Mouse (Mus musculus): ENCODE results near the gene Ewsr1. TPM values are rescaled to one million over a fixed set of nuclear protein-coding genes. Genes with fewer than 3 reads are reported as not detected.

Ewsr1 gene
- polyA plus RNA-seq, 1 experiment from 2014 or later, result 903 TPM

- Histone ChIP-seq H3K36me3 (no peaks in the 10 kb centered on the region), H3K27ac (replicated peaks) (no peak overlapping the region), H3K4me1 (peaks cover 44% of the 10 kb centered on the region), H3K27me3 (ENCODE audit: low read depth, poor library complexity, severe bottlenecking) (peaks cover 45% of the 10 kb centered on the region), H3K4me3 (no peak overlapping the region), H3K9me3 (replicated peaks) (no peaks in the 10 kb centered on the region)
- DNase-seq (ENCODE audit: low spot score), result no peak
- WGBS, result 89% methylated on average over 14 of the region's 14 CpGs
Observed at GRCm38 (mm10) chr11:5054151-5054550, 44.9 kb downstream of the Ewsr1 start.

- Histone ChIP-seq H3K36me3 (no peaks in the 10 kb centered on the region), H3K9me3 (replicated peaks) (no peaks in the 10 kb centered on the region), H3K27me3 (ENCODE audit: low read depth, poor library complexity, severe bottlenecking) (peaks cover 26% of the 10 kb centered on the region), H3K4me1 (peaks cover 27% of the 10 kb centered on the region), H3K27ac (replicated peaks) (no peak overlapping the region), H3K4me3 (no peak overlapping the region)
- WGBS, result 81% methylated on average over 10 of the region's 10 CpGs
- DNase-seq (ENCODE audit: low spot score), result no peak
Observed at GRCm38 (mm10) chr11:5052200-5052854, 46.7 kb downstream of the Ewsr1 start.

- no peaks in the 10 kb centered on the region for H3K9me3 ChIP-seq (replicated peaks)
- no peak overlapping the region for H3K27ac ChIP-seq (replicated peaks)
- peaks cover 20% of the 10 kb centered on the region for H3K4me1 ChIP-seq
- DNase-seq (ENCODE audit: low spot score), result no peak
- no peak overlapping the region for H3K4me3 ChIP-seq
- peaks cover 20% of the 10 kb centered on the region for H3K27me3 ChIP-seq (ENCODE audit: low read depth, poor library complexity, severe bottlenecking)
- 76% methylated on average over 10 of the region's 10 CpGs for WGBS
- no peaks in the 10 kb centered on the region for H3K36me3 ChIP-seq
Observed at GRCm38 (mm10) chr11:5051629-5052028, 47.4 kb downstream of the Ewsr1 start.

- Histone ChIP-seq H3K36me3 (peaks cover 16% of the 10 kb centered on the region), H3K27me3 (ENCODE audit: low read depth, poor library complexity, severe bottlenecking) (no peaks in the 10 kb centered on the region), H3K4me1 (no peaks in the 10 kb centered on the region), H3K9me3 (replicated peaks) (no peaks in the 10 kb centered on the region), H3K4me3 (no peak overlapping the region), H3K27ac (replicated peaks) (no peak overlapping the region)
- WGBS, result 50% methylated on average over 12 of the region's 12 CpGs
- no peak for DNase-seq (ENCODE audit: low spot score)
Observed at GRCm38 (mm10) chr11:5046321-5046926, 52.6 kb downstream of the Ewsr1 start.

- DNase-seq (ENCODE audit: low spot score), result no peak
- no peaks in the 10 kb centered on the region for H3K9me3 ChIP-seq (replicated peaks)
- 93% methylated on average over 8 of the region's 8 CpGs for WGBS
- H3K27me3 ChIP-seq (ENCODE audit: low read depth, poor library complexity, severe bottlenecking), result no peaks in the 10 kb centered on the region
- peaks cover 52% of the 10 kb centered on the region for H3K36me3 ChIP-seq
- H3K4me1 ChIP-seq, result no peaks in the 10 kb centered on the region
- H3K27ac ChIP-seq (replicated peaks), result no peak overlapping the region
- no peak overlapping the region for H3K4me3 ChIP-seq
Observed at GRCm38 (mm10) chr11:5042645-5043381, 56.3 kb downstream of the Ewsr1 start.

GRCm38 (mm10) chr11:5041144-5041780, 57.8 kb downstream of the Ewsr1 start:
- H3K27me3 ChIP-seq (ENCODE audit: low read depth, poor library complexity, severe bottlenecking), result no peaks in the 10 kb centered on the region
- no peaks in the 10 kb centered on the region for H3K9me3 ChIP-seq (replicated peaks)
- peaks cover 68% of the 10 kb centered on the region for H3K36me3 ChIP-seq
- H3K4me1 ChIP-seq, result no peaks in the 10 kb centered on the region
- WGBS, result 86% methylated on average over 18 of the region's 18 CpGs
- DNase-seq (ENCODE audit: low spot score), result no peak
- H3K27ac ChIP-seq (replicated peaks), result no peak overlapping the region
- H3K4me3 ChIP-seq, result no peak overlapping the region

- Histone ChIP-seq H3K27me3 (ENCODE audit: low read depth, poor library complexity, severe bottlenecking) (no peaks in the 10 kb centered on the region), H3K27ac (replicated peaks) (no peak overlapping the region), H3K4me1 (no peaks in the 10 kb centered on the region), H3K4me3 (no peak overlapping the region), H3K36me3 (peaks cover 75% of the 10 kb centered on the region), H3K9me3 (replicated peaks) (no peaks in the 10 kb centered on the region)
- 92% methylated on average over 5 of the region's 5 CpGs for WGBS
- no peak for DNase-seq (ENCODE audit: low spot score)
Observed at GRCm38 (mm10) chr11:5040585-5040984, 58.5 kb downstream of the Ewsr1 start.

- WGBS, result 93% methylated on average over 8 of the region's 8 CpGs
- Histone ChIP-seq H3K27me3 (ENCODE audit: low read depth, poor library complexity, severe bottlenecking) (no peaks in the 10 kb centered on the region), H3K9me3 (replicated peaks) (no peaks in the 10 kb centered on the region), H3K27ac (replicated peaks) (no peak overlapping the region), H3K4me1 (no peaks in the 10 kb centered on the region), H3K4me3 (no peak overlapping the region), H3K36me3 (peaks cover 100% of the 10 kb centered on the region)
- DNase-seq (ENCODE audit: low spot score), result no peak
Observed at GRCm38 (mm10) chr11:5037146-5037854, 61.8 kb downstream of the Ewsr1 start.

GRCm38 (mm10) chr11:5035421-5035820, 63.6 kb downstream of the Ewsr1 start:
- Histone ChIP-seq H3K27ac (replicated peaks) (no peak overlapping the region), H3K4me1 (no peaks in the 10 kb centered on the region), H3K27me3 (ENCODE audit: low read depth, poor library complexity, severe bottlenecking) (no peaks in the 10 kb centered on the region), H3K4me3 (no peak overlapping the region), H3K9me3 (replicated peaks) (no peaks in the 10 kb centered on the region), H3K36me3 (peaks cover 100% of the 10 kb centered on the region)
- no peak for DNase-seq (ENCODE audit: low spot score)
- 91% methylated on average over 4 of the region's 4 CpGs for WGBS

- Histone ChIP-seq H3K27ac (replicated peaks) (no peak overlapping the region), H3K27me3 (ENCODE audit: low read depth, poor library complexity, severe bottlenecking) (no peaks in the 10 kb centered on the region), H3K36me3 (peaks cover 100% of the 10 kb centered on the region), H3K4me1 (no peaks in the 10 kb centered on the region), H3K4me3 (no peak overlapping the region), H3K9me3 (replicated peaks) (no peaks in the 10 kb centered on the region)
- no peak for DNase-seq (ENCODE audit: low spot score)
- WGBS, result 95% methylated on average over 3 of the region's 3 CpGs
Observed at GRCm38 (mm10) chr11:5033136-5033535, 65.9 kb downstream of the Ewsr1 start.

GRCm38 (mm10) chr11:5032706-5033105, 66.4 kb downstream of the Ewsr1 start:
- no peak for DNase-seq (ENCODE audit: low spot score)
- Histone ChIP-seq H3K27me3 (ENCODE audit: low read depth, poor library complexity, severe bottlenecking) (no peaks in the 10 kb centered on the region), H3K4me3 (no peak overlapping the region), H3K4me1 (no peaks in the 10 kb centered on the region), H3K9me3 (replicated peaks) (no peaks in the 10 kb centered on the region), H3K36me3 (peaks cover 100% of the 10 kb centered on the region), H3K27ac (replicated peaks) (no peak overlapping the region)
- WGBS, result 96% methylated on average over 10 of the region's 10 CpGs

- Histone ChIP-seq H3K4me3 (no peak overlapping the region), H3K36me3 (peaks cover 99% of the 10 kb centered on the region), H3K9me3 (replicated peaks) (no peaks in the 10 kb centered on the region), H3K27ac (replicated peaks) (no peak overlapping the region), H3K4me1 (no peaks in the 10 kb centered on the region), H3K27me3 (ENCODE audit: low read depth, poor library complexity, severe bottlenecking) (no peaks in the 10 kb centered on the region)
- no peak for DNase-seq (ENCODE audit: low spot score)
- WGBS, result 96% methylated on average over 7 of the region's 7 CpGs
Observed at GRCm38 (mm10) chr11:5028228-5028627, 70.8 kb downstream of the Ewsr1 start.
